Mouse (Mus musculus): ENCODE results near the gene Ccdc33.

GRCm38 (mm10) chr9:58144664-58145063 lies 26.0 kb upstream of the Ccdc33 start:
- no peak for TF ChIP-seq CTCF (IDR thresholded peaks at IDR 0.05; ENCODE audit: insufficient read depth, low read length)
- no peak for TF ChIP-seq POLR2A (IDR thresholded peaks at IDR 0.05; ENCODE audit: borderline replicate concordance, extremely low read depth, low read depth, low read length)
